Mouse (Mus musculus) spleen, postnatal 4 days (tissue): ENCODE results near the gene Ddx50.
A peak's percentile ranks its signal among the peaks of the same experiment; 100 is the strongest.
"Not testable (repeated sequence)": the region's sequence is repeated elsewhere in the genome, so short reads cannot be mapped to it uniquely, and the experiment has no call there.

Experiments
- DNase-seq, 2 experiments: peaks; one replicate each; pipeline ENCODE4 v3.0.0; 2022; ENCODE audit warnings: low spot score in 2 of 2

Gene Ddx50

DNA sequence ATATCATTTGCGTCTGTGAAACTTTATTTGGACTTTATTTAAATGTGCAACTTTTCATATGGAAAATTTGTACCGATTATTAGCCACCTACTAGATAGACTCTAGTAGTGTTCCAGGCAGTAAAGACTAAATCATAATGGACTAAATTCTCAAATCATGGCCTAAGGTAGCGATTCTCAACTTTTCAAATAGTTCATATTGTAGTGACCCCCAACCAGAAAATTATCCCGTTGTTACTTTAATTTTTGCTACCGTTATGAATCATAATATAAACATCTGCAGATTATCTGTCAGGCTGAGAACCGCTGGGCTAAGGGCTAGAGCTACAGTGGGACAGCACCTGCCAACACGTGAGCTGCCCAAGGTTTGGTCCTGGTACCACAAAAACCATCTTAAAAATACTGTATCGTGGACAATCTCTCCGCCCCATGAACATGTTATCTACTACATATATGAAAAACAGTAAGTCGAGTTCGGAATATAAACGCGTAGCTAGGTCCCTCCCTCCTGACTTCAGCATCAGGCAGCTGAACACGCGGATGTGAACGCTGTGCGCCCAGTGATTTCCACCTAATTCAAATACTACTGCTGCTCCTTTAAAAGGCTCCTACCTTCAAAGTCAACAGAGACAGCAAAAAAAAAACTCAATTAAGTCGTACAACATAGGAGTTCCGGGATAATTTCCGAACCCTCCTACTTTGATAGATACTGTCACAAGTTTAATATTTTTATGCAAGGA lies 49.8 kb downstream of the Ddx50 start:
- no peak for DNase-seq

DNA sequence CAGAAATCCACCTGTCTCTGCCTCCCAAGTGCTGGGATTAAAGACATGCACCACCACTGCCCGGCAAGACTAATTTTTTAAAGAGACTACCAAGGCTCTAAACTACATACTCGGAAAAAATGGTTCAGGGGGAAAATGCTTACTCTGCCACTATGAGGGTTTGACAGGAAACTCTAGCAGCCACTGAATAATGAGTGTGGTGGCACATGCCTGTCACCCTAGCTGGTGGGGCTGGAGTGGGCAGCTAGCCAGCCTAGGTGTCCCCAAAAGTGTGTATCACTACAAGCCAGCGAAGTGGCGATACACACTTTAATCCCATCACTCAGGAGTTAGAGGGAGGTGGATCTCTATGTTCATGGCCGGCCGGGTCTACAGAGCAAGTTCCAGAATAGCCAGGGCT lies 51.0 kb downstream of the Ddx50 start:
- DNase-seq: no peak

GRCm38 (mm10) chr10:62599311-62599710 lies 51.7 kb downstream of the Ddx50 start:
- DNase-seq: not testable (repeated sequence)

GRCm38 (mm10) chr10:62592496-62592895 lies 58.5 kb downstream of the Ddx50 start:
- no peak for DNase-seq

- peak; percentile 84 to 92 for DNase-seq
Measured at GRCm38 (mm10) chr10:62590200-62590599, 60.8 kb downstream of the Ddx50 start.

- DNase-seq: no peak
Measured at GRCm38 (mm10) chr10:62588616-62589015, 62.4 kb downstream of the Ddx50 start.

DNA sequence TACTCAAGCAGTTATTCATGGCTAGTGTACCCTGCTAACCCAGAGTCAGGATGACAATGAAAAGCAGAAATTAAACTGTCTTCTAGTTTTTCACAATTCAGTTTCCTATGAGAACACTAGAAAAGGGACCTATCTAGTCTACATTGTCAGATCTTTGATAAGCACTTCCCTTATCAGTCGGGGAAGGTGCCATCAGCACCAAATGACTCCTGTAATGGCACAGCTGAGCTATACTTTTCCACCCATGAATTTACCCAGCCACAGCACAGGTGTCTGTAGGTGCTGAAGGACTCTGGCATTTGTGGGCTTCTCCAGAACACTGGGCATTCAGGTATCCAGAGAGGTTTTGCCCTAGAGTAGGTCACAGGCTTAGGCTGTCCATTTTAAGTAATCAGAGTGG lies 67.8 kb downstream of the Ddx50 start:
- DNase-seq: no peak

DNA sequence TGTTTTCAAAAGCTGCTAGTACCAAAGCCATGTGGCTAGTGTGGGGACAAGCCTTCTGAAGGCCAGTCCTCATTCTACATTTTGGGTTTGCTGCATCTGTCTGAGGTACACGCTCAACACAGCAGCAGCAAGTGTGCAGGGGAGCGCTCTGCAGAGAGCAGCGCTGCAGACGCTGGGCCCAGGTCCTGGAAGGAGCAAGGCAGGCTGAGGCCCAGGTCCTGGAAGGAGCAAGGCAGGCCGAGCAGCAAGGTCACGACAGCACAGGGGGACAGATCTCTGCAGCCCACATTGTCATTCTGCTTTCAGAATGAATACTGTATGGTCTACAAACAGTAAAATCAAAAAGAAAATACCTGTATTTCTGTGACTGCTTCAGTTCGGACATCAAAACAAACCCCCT lies 68.3 kb downstream of the Ddx50 start:
- DNase-seq: no peak

- no peak for DNase-seq
Measured at GRCm38 (mm10) chr10:62582263-62582662, 68.8 kb downstream of the Ddx50 start.

DNA sequence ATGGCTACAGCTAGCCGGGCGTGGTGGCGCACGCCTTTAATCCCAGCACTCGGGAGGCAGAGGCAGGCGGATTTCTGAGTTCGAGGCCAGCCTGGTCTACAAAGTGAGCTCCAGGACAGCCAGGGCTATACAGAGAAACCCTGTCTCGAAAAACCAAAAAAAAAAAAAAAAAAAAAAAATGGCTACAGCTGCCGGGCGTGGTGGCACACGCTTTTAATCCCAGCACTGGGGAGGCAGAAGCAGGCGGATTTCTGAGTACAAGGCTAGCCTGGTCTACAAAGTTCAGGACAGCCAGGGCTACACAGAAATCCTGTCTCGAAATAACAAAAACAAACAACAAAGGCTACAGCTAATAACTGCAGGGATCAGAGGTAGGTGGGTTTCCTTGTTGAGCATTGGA lies 71.9 kb downstream of the Ddx50 start:
- DNase-seq: not testable (repeated sequence)

- peak; percentile 94 to 95 for DNase-seq
Measured at GRCm38 (mm10) chr10:62578338-62579100, 72.5 kb downstream of the Ddx50 start, which contains the start of gene Kif1bp. Gene Kif1bp, minus strand, starts transcription at chr10:62578457.

DNA sequence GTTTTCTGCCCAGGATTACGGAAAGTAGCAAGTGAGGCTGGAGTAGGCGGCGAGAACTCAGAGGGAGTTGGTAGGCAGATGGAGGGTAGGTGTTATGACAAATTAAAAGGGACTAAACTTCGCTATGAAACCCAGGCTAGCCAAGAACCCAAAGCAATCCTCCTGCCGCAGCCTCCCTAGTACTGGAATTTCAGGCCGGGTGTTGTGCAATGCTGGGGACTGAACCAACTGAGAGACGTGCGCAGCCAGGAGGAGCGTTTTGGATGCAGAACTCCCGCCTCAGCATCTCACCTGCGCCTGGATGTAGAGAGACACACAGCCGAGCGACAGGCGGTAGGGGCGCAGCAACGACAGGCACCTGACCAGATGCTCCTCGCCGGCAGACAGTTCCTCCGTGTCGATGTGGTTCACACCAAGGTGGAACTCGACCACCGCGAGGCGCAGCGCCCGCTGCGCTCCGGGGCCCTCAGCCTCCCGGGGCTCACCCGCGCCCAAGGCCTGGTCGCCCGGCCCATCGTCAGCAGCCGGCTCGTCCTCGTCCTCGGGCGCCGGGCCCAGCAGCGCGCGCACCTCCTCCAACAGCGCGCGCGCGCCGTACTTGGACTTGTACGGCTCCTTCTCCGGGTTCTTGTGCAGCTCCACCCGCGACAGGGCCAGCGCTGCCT lies 73.2 kb downstream of the Ddx50 start:
- no peak for DNase-seq

DNA sequence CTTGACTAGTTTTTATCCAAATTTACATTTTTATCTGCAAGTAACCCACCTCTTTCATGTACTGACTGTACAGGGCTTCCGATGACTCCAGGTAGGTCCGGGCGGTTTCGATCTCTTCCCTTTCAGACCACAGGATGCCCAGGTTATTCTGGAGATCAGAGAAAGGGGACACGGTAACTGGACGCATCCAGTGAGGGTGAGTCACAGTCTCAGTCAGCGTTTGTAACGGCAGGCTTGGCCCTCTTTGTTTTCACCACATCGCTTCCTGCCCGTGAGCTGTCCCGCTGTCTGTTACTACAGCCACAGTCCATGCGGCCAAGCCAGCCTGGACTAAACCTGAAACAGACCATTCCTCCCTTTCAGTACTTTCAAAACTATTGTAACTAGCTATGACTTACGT lies 76.0 kb downstream of the Ddx50 start:
- DNase-seq: no peak

DNA sequence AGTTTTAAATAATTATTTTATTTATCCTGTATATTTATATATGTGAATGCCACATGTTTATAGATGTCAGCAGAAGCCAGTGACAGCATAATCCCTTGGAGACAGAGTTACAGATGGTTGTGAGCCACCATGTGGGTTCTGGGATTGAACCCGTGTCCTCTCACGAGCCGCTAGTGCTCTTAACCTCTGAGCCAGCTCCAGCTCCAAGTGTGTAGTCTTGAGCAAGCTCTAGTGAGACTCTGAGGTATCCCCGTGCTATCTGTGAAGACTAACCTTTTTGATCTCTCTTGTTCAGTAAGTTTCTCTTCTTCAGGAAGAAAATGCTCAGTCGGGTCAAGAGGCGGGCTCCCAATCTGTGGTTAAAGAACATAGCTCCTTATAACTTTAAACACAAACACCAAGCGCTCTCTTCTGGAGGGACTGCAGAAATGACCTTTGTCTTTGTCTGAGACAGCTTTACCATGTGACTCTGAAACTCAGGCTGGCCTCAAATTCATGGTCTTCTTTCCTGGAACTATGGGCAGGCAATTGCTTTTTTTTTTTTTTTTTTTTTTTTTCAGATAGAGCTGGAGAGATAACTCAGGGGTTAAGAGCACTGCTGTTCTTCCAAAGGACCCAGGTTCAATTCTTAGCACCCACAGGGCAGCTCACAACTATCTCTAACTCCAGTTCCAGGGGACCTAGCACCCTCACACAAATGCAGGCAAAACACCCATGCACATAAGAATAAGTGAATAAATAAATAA lies 80.7 kb downstream of the Ddx50 start:
- no peak for DNase-seq

DNA sequence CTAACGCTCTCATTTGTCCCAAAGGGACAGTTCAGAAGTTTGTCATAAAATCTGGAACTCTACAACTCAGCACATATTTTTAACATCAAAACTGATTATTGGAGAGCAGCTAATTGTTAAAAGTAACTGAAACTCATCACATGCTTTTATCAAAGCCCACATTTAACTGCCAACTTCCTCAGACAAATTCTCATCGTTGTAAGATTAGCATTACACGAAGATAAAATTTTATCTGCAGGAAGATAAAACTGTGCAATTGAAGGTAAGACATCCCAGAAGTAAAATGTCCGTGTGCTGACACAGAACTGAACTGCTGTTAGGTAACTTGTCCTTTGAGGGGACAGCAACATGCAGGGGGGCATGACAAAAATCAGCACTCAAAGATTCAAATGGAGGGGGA lies 82.2 kb downstream of the Ddx50 start:
- no peak for DNase-seq
